Mouse (Mus musculus) kidney, postnatal 4 days (tissue): Measurements from ENCODE around the gene Alpl.
A peak's percentile ranks its signal among the peaks of the same experiment; 100 is the strongest.

Experiments
- DNase-seq, 2 experiments: peaks; one replicate each; pipeline ENCODE4 v3.0.0; 2021; ENCODE audit warnings: mixed read lengths in 2 of 2

The Alpl gene

DNA sequence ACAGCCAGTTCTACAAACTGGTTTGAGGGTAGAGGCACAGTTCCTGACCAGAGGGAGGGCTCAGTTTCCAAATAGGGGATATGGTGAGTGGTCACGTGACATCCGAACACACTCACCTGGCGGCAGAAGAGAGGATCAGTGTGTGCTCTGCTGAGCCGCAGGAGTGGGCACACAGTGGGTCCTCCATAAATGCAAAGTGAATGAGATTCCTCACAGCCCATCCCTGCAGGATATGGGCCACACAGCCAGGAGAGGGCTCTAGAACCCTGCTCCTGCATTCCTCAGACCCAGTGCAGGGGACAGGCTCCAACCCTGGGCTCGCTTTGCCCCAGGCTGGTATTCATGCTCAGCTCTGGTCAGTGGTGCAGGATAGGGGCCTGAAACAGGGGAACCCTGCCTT is 62.7 kb downstream of the Alpl start:
- no peak for DNase-seq

DNA sequence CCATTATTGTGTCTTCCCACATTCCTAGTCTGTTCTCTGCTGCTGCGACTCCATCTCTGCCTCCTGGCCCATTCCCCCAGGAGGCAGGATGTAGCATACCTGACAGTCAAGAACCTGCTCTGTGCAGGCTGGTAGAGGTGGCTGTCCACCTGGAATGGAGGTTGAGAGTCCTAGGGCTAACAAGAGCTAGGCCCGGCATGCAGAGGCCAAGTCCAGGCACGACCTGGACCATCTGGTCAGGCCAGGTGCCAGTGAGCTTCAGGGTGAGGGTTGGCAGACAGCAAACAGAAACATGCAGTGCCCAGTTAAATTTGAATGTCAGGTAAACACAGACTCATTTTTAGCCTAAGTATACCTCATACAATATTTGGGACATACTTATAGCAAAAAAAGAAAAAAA is 63.2 kb downstream of the Alpl start:
- DNase-seq, result no peak

DNA sequence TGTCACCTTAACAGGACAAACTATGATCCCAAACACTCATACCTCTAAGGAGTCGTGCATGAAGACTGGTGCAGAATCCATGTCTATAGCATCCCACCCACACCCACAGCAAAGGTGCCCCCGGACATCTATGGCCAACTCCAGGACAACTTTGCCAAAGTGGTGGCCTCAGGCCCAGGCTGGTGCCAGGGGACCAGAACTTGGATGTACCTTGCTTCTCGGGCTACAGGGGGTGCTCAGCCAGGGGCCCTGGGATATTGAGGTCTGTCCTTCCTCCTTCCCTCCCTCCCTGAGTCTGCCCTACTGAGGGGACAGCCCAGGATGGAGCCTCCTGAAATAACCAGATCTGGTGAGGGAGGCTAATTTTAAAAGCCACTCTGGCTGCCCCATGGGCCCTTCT is 63.8 kb downstream of the Alpl start:
- no peak for DNase-seq

DNA sequence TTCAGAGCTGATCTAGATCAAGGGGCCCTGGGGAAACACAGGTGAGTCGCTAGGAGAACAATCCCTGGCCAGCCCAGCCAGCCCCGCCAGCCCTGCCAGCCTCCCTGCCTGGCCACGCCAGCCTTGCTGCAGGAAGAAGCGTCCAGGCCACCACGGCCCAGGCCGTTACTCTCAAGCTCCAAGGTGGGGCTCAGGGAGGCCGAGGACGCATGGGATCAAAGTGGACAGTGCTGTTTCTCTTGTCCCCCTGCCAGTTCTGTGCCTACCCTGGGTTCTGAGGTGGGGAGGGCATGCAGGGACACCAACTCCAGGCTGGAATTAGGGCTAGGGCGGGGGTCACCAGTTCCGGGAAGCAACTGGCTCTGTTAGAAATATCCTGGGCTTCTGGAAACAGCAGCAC is 64.3 kb downstream of the Alpl start:
- DNase-seq, result no peak

DNA sequence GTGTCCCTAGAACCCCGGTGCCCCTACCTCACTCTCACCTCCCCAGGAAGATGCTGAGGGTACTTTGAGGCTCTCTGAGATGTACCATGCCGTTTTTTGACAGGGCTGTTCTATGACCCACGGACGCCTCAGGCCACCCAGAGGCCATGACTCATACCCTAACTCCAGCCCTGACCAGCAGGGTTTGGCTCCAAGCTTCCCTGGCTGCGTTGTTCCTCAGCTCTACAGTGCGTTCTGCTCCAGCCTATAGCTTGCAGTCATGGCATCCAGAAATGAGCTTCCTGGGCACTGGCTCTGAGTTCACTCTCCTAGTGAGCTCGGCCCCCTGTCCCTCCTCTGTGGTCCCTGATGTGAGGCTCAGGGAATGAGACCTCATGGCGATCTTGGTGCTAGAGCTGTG is 65.4 kb downstream of the Alpl start:
- no peak for DNase-seq

DNA sequence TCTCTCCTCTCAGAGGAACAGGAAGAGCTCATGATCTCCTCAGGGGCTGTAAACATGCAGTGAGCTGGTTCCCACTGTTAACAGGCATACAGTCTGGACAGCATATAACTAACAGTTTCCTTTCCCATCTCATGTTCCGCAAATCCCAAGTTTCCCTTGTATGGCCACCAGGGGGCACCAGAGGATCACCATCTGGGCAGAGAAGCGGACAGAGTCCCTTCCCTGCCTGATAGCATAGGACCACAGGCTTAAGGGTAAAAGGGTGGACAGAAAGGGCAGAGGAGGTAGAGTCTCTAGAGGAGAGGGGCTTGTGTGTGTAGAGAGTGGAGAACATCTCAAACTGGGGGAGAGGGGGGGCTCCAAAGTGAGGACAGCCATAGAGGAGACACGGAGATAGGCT is 66.0 kb downstream of the Alpl start:
- peak; percentile 94 for DNase-seq

DNA sequence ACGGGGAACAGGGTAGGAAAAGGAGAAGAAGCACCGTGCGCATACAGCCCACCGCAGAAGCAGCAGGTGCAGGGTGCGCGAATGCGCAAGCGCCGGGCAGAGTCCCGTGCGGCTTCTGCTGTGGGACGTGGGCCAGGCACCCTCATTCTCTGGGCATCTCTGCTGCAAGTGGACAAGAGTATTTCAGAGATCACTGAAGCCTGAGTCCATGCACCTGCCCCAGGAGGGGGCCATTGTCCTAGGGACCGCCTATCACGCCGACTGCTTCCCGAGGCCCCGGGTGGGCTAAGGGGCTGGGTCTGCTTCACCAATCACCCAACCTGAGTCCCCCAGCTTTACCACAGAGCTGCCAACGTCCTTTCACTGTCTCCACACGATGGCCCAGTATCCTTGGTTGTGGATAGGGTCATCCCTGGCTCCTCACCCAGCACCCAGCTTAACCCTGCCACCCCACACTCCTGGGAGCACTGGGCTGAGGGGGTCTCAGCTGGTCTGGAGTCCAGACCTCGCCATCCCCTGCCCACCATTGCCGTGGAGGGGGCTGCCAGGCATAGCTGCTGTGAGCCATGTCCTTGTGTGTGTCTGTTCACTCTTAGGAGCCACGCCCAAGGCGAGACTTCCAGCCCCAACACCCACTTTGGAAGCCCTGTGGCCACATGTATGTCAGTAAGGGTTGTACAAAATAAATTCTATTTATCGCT is 66.9 kb downstream of the Alpl start:
- DNase-seq, result no peak

DNA sequence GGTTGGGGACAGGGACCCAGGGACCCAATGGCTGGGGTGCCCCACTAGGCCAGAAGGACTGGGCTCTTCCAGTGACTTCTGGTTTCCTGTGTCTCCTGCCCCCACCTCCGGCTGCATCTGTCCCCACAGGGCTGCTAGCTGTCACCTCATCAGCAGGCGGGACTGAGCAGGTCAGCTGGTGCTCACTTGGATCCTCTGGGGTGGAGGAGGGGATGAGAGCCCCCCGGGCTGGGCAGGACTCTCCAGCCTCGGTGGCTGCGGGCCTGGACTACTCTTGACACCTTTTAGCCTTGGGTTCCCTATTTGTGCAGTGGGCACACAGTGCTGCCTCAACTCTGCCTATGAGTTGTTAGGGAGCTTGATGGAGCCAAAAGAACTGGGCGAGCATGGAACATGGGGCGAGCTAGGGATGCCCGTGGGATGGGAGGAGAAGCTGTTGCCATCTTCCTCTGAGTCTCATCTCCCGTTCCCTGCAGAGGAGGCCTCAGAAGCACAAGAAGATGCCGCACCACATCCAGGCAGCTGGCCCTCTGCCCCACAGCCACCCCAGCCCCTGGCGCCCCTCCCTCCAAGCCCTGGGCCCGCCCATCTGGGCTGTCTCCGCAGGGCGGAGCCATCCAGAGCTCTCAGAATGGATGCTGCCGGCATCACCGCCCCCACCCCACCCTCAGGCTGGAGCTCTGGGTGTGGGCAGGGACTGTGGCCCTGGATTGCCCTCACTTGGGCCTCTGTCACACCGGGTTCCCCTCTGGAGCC is 67.6 kb downstream of the Alpl start:
- DNase-seq, result peak; percentile 51 to 59

DNA sequence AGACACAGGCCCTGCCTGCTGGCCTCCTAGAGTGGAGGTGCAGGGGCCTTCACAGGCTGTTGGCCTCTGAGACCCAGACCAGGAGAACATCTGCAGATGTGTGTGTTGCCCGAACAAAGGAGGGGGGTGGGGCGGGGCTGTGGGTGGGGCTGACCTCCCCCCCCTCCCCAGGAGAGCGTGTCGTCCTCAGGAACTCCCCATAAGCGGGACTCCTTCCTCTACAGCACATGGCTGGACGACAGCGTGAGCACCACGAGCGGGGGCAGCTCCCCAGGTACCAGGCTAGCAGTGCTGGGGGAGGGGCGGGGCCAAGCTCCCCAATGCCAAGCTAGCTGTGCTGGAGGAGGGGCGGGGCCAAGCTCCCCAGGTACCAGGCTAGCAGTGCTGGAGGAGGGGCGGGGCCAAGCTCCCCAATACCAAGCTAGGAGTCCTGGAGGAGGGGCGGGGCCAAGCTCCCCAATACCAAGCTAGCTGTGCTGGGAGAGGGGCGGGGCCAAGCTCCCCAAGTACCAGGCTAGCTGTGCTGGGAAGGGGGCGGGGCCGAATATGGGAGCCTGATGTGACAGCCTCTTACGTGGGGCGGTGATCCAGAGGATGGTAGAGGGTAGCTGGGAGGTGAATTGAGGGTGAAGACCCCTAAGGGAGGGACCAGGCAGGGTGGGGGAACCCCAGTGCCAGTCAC is 68.5 kb downstream of the Alpl start:
- peak; percentile 55 to 63 for DNase-seq

DNA sequence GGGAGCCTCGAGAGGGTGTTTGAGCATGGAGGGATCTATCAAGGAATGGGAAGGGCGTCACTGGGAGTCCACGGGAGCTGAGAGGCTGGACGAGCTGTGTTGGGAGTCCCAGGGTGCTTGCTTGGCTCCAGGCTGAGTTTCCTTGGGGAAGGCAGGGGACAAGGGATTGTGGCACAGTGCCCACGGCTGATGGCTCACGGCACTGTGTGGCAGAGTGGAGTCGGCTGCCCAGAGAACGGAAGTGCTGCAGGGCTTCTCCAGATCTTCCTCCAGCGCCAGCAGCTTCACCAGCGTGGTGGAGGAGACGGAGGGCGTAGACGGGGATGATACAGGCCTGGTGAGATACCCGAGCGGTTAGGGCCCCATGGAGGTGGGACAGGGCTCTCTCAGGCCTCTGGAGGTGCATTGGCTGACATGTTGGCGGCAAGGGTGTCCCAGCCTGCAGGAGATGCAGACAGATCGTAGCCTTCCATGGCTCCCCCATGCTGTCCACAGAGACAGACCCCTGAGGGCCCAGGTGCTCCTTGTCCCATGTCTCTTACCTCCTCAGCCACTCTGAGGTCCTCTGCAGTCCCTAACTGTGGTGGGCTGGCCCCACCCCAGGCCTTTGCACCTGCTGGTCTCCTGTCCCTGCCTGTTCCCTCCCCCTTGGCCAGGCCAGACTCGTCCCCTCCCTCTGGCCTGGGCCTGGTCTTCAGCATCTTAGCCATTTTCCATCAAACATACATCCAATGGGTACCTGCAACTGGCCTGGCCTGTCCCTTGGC is 69.3 kb downstream of the Alpl start:
- no peak for DNase-seq

DNA sequence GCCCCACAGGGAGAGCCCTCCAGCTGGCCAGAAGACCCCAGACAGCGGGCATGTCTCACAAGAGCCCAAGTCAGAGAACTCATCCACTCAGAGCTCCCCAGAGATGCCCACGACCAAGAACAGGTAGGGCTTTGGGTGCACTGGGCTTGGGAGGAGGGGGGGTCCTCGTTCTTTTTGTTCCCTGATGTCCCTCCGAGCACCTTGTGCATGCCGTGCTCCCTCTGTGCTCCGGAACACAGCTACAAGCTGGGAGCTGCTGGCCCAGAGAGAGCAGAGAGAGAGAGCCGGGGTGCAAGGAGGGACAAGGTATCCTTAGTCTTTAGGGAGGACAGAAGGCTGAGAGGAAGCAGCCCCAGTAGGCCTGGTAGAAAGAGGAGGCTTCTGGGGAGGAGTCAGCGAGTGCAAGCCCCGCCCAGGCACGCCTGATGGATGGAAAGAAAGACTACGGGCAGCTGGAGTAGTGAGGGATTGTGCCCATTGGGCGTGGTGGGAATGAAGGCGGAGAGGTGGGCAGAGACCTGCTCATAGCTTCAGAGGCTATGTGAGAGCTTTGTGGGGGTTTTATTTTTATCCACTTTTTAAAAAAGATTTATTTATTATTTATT is 70.5 kb downstream of the Alpl start:
- no peak for DNase-seq

DNA sequence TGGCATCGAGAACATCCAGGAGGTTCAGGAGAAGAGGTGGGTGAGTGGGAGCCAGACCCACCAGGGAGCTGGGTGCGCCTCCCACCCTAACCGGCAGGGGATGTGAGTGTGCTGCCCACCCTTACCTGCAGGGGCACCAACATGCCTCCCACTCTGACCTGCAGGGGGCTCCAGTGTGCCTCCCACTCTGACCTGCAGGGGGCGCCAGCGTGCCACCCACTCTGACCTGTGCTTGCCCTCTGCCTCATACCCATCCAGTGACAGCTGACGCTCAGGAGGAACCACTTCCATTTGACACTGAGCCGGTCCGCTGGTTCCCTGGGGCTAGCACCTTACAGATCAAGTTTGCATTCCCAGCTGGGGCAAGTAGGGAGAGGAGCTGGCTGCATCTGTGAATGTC is 71.4 kb downstream of the Alpl start:
- DNase-seq, result peak; percentile 76 to 80

DNA sequence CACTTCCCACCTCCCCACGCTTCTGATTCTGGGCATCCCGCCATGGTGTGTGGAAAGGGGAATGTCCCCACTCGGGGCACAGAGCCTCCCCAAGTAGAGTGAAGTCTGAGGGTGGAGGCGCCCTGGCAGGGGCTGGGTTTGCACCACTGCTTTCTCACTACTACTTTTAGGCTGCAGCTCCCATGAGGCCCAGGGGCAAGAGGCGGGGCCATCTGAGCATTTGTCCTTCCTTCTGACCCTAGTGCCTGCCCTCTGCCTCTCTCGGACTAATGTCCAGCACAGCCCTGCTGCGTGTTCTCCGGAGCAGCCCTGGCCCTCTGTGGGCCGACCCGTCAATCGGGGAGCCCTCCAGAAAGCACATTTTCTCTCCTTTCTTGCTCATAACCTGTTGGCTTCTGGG is 72.0 kb downstream of the Alpl start:
- peak; percentile 52 to 68 for DNase-seq

DNA sequence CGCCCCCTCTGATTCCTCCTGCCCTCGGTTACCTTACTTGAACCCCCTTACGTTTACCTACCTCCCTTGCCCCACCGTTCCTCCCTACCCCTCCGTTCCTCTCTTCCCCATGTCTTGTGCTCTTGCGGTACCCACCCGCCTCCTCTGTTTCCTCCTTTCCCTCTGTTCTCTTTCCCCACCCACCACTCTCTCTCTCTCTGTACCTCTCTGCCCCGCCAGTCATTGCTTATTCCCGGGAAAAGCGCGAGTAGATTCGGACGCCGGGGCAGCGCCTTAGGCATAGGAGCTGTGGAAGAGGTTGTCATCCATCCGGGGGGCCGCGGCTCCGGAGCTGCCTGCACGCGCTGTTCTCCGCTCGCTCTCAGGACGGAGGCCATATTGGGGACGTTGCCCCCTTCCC is 72.7 kb downstream of the Alpl start:
- DNase-seq, result no peak

DNA sequence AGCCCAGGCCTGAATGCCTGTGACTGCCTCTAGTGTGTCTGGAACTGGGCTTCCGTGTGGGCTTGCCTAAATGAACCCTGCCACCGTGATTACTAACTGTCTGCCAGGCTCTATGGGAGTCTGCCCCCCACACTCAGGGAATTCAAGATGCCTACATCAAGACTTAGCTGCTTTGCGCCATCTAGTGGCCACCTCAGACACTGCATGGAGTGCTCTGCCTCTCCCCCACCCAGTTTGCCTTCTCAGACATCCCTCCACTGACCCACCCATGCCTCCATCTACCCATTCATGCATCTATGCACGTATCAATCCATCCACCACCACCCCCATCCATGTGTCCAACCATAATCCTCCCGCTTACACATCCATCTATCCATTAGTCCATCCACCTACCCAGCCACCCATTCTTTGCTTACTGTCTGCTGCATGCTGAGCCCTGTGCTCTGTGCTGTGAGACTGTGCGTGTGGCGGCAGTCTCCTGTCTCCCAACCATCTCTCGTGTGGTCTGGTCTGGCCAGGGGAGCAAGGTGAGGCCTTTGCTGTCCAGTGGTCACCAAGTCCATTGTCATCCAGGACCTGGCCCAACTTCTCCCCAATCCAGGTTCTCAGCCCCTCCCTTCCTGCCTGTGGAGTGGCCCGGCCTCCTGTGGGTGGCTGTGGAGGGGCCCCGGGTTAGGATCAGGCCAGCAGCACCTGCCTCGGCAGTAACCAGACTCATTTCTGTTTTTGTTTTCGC is 73.3 kb downstream of the Alpl start:
- peak; percentile 86 to 87 for DNase-seq

DNA sequence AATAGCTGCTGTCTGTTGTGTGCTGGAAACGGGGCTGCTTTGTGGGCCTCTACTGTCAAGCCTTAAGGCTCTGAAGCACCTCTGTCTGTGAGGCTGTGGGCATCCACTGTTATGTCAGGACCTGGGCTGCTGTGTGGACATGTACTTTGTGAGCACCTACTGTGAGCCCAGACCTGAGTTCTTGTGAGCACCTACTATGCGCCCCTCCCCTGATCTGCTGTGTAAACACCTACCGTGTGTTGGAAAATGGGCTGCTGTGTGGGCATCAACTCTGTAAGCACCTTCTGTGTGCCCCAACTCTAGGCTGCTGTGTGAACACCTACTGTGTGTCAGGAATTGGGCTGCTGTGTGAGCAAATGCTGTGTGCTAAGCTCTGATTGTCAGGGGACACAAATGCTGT is 74.0 kb downstream of the Alpl start:
- no peak for DNase-seq

DNA sequence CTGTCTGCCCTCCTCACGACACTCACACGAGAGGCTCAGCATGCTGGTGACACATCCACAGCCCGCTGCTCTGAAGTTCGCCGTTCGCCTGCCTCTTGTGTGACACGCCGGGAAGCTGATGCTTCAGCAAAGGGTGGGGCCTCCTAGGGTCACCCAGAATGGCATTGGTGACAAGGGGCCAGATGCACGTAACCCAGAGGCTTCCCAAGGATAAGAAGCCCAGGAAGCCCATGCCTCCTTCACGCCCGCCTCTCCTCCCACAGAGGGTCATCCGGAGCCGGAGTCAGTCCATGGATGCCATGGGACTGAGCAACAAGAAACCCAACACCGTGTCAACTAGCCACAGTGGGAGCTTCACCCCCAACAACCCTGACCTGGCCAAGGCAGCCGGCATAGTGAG is 74.6 kb downstream of the Alpl start:
- DNase-seq, result no peak

DNA sequence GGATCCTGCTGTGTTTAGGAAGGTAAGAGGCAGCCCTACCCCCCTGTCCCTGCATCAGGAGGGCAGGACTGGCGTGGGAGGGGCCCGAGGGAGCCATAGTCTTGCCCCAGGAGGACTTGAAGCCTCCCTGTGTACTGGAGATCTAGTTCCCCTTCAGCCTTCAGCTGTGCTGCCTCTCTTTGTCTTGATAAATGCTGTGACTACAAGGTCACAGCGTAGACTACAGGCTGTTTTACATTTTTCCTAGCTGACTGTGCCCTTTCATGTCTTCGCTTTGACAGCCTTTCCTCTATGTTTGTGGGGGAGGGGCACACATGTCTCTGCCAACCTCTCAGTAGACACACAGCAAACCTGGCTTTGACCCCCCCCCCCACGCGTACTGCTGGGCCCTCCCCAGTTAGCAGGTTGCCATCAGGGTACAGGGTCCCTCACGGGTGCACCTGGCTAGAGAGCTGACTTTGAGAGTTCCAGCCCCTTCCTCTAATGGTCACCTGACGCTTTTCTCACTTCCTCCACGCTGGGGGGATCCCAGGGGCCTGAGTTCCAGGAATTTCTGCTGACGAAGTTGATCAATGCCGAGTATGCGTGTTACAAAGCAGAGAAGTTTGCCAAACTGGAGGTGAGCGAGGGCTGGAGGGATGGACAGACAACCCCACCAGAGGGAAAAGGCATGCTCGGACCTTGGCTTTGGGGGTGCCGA is 76.7 kb downstream of the Alpl start:
- DNase-seq, result no peak

DNA sequence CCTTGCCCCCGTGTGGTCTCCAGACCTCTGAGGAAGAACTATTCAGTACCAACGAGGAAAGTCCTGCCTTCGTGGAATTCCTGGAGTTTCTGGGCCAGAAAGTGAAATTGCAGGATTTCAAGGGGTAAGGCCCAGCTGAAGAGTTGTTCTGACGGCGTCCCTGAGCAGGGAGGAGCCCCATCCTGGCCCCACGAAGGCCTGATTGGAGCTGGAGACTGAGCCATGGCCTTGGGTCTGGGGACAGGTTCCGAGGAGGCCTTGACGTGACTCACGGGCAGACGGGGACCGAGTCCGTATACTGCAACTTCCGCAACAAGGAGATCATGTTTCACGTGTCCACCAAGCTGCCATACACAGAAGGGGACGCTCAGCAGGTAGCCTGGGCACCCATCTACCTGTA is 78.5 kb downstream of the Alpl start:
- DNase-seq, result no peak

DNA sequence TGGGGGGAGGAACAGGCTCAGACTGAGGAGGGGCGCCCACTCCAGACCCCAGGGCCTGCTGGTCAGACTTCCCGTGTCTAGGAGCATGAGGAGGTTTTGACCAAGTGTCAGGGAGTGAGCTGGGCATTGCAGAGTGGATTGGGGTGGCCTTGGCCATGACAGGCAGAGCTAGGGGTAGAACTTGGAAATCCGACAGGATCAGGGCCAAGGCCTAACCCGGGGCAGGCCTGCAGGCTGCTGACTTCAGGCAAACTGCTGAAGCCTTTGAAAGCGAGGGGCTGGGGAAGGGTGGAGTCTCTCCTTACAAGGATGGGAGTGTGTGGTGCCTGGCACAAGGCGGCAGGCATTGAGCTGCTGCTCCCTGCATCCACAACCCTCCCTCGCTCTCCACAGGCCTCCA is 79.2 kb downstream of the Alpl start:
- DNase-seq, result no peak

DNA sequence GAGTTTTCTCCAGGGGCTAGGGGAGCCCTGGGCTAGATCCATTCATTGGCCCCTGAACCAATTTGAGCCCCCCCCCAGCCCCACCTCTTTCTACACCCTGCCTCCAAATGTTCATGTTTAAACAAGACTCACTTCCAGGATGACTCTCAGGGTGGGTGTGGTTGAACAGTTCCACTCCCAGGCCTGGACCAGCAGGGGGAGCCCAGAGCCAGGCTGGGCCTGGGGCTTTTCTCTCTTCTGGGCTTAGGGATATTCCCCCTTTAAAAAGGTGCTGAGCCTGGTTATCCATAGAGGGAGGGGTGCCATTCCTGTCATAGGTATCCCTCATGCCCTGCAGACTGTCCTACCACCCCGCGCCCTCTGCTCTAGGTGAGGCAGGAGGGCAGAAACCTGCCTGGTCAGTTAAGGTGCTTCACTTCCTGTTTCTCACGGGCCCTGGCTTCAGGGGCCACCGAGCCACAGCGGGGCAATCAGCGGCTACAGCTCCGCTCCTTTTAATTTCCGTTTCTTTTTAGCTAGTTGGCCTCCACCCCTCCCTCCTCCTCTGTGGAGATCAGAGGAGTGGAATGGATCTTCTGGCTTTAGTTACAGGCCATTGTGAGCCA is 82.1 kb downstream of the Alpl start:
- DNase-seq, result peak in 1 of 2 experiments; percentile 45
